Mouse (Mus musculus): ENCODE results near the gene Tacc2. TPM values are rescaled to one million over a fixed set of nuclear protein-coding genes. Genes with fewer than 3 reads are reported as not detected.

The Tacc2 gene
- total and polyA plus RNA-seq, 2 experiments = 10.0 to 14.3 TPM

DNA sequence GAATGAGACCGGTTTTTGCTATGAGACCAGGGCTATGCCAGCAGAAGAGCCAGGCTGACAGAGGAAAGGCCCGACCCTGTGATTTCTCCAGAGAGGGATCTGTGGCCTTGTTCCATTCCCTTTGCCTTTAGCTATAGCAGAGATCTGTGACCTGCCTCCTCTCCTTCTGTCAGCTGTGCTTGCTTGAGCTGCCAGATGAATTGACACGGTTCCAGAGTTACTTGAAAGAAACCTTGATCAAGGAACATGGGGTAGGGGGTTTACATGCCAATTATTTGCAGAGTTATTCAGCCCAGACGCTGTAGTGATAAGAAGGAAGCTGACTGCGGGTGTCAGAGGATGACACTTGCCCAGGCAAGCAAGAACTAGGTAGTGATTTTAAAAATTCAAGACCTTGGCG lies 20.3 kb downstream of the Tacc2 start:
- WGBS = 65% methylated on average over 6 of the region's 6 CpGs
- Histone ChIP-seq H3K27ac (replicated peaks; ENCODE audit: insufficient read depth, low read depth, low read length) (no peak overlapping the region), H3K36me3 (ENCODE audit: control insufficient read depth, insufficient read depth, low read length) (peaks cover 2% of the 10 kb centered on the region; the same call in 1 of the 2 replicates), H3K27me3 (ENCODE audit: control insufficient read depth, insufficient read depth, low read length) (no peaks in the 10 kb centered on the region), H3K79me2 (ENCODE audit: control insufficient read depth, insufficient read depth, low read length) (peaks cover 26% of the 10 kb centered on the region; the same call in 1 of the 2 replicates), H3K4me3 (ENCODE audit: insufficient read depth, low read depth, low read length) (no peak overlapping the region), H3K4me1 (ENCODE audit: control insufficient read depth, insufficient read depth, low read length) (peaks cover 8% of the 10 kb centered on the region; the same call in 1 of the 2 replicates), H3K9ac (ENCODE audit: low read depth, low read length) (no peak overlapping the region)
- TF ChIP-seq POLR2A (IDR thresholded peaks at IDR 0.05; ENCODE audit: extremely low read depth, insufficient read depth, low read length) (no peak), CTCF (IDR thresholded peaks at IDR 0.05; ENCODE audit: low read depth, low read length) (no peak)
- DNase-seq (ENCODE audit: extremely low read depth, low read depth, low spot score) = no peak

DNA sequence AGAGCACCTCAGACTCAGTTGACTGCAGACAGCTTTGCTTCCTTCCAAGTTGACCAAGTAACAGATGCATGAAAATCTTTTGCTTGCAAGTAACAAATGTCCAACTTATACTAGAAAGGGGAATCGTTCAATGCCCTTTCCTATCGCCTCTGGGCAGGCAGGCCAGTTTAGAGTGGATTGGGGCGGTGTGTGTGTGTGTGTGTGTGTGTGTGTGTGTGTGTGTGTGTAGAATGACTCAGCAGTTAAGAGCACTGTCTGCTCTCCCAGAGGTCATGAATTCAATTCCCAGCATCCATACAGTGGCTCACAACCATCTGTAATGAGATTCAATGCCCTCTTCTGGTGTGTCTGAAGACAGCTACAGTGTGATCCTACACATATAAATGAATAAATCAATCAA lies 22.8 kb downstream of the Tacc2 start:
- TF ChIP-seq CTCF (IDR thresholded peaks at IDR 0.05; ENCODE audit: low read depth, low read length) = no peak
- no peak for TF ChIP-seq POLR2A (IDR thresholded peaks at IDR 0.05; ENCODE audit: extremely low read depth, insufficient read depth, low read length)
- peak; percentile 19 for DNase-seq (ENCODE audit: extremely low read depth, low read depth, low spot score)
- Histone ChIP-seq H3K79me2 (ENCODE audit: control insufficient read depth, insufficient read depth, low read length) (peaks cover 26% of the 10 kb centered on the region; the same call in 1 of the 2 replicates), H3K4me1 (ENCODE audit: control insufficient read depth, insufficient read depth, low read length) (peaks cover 8% of the 10 kb centered on the region; the same call in 1 of the 2 replicates), H3K27me3 (ENCODE audit: control insufficient read depth, insufficient read depth, low read length) (no peaks in the 10 kb centered on the region), H3K36me3 (ENCODE audit: control insufficient read depth, insufficient read depth, low read length) (peaks cover 5% of the 10 kb centered on the region), H3K27ac (replicated peaks; ENCODE audit: insufficient read depth, low read depth, low read length) (no peak overlapping the region), H3K9ac (ENCODE audit: low read depth, low read length) (no peak overlapping the region), H3K4me3 (ENCODE audit: insufficient read depth, low read depth, low read length) (no peak overlapping the region)
- 29% methylated on average over 3 of the region's 3 CpGs for WGBS

DNA sequence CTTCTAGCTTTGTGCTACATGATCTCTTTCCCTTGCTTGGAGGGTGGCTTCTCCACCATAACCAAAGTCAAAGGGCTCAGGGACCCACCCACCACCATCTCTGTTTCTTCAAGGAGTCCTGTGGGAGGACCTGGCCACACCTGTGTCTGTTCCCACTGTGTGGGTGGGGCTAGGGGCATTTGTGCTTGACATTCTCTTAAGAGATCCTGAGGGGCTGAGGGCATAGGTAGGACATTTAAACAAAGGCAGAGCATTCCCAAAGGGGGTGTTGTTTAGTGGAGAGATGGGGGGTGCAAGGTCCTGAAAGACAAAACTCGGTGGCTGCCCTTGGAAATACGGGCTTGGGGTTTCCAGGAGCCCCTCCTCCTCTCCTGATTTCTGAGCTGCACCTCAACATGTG lies 23.3 kb downstream of the Tacc2 start:
- Histone ChIP-seq H3K27ac (replicated peaks; ENCODE audit: insufficient read depth, low read depth, low read length) (no peak overlapping the region), H3K79me2 (ENCODE audit: control insufficient read depth, insufficient read depth, low read length) (peaks cover 26% of the 10 kb centered on the region; the same call in 1 of the 2 replicates), H3K27me3 (ENCODE audit: control insufficient read depth, insufficient read depth, low read length) (no peaks in the 10 kb centered on the region), H3K4me1 (ENCODE audit: control insufficient read depth, insufficient read depth, low read length) (peaks cover 8% of the 10 kb centered on the region; the same call in 1 of the 2 replicates), H3K4me3 (ENCODE audit: insufficient read depth, low read depth, low read length) (no peak overlapping the region), H3K9ac (ENCODE audit: low read depth, low read length) (no peak overlapping the region), H3K36me3 (ENCODE audit: control insufficient read depth, insufficient read depth, low read length) (peaks cover 5% of the 10 kb centered on the region)
- 77% methylated on average over 2 of the region's 2 CpGs for WGBS
- TF ChIP-seq POLR2A (IDR thresholded peaks at IDR 0.05; ENCODE audit: extremely low read depth, insufficient read depth, low read length) (no peak), CTCF (IDR thresholded peaks at IDR 0.05; ENCODE audit: low read depth, low read length) (no peak)
- no peak for DNase-seq (ENCODE audit: extremely low read depth, low read depth, low spot score)

DNA sequence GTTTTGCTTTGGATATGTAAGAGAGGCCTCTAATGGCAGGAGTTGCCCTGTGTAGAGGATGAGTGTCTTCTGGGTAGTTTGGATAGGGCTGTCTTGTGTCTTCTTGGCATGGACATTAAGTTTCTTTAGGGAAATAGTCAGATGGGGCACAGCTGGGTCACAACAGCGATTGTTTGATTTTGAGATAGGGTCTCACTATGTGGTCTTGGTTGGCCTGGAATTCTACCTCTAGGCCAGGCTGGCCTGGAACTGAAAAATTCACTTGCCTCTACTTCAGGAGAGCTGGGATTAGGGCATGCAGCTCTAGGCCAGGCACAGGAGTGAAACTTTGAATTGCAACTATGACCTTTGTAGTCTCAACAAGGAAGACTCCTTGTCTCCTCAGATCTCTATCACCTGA lies 25.6 kb downstream of the Tacc2 start:
- WGBS = 88% methylated on average over 1 of the region's 1 CpGs
- no peak overlapping the region for H3K27ac ChIP-seq (replicated peaks; ENCODE audit: insufficient read depth, low read depth, low read length)

DNA sequence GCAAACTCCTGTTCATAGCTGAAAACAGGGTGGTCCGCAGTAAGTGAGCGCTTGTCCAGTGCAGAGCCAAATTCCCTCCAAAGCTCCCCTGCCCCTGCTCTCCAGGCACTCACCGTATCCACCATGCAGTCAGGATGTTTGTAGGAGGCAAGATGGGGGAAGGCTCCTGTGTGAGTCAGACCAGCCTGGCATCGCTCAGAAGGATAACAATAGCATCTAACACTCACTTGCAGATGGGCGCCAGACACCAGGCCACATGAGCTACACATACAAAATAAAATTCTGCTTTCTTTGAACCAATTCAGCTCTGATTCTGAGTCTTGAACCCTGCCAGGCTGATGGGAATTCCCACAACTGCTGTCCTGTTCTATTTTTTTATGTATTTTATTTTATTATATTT lies 26.3 kb downstream of the Tacc2 start:
- H3K27ac ChIP-seq (replicated peaks; ENCODE audit: insufficient read depth, low read depth, low read length) = no peak overlapping the region
- peaks cover 5% of the 10 kb centered on the region for H3K36me3 ChIP-seq (ENCODE audit: control insufficient read depth, insufficient read depth, low read length)
- no peak overlapping the region for H3K4me3 ChIP-seq (ENCODE audit: insufficient read depth, low read depth, low read length)
- peaks cover 14% of the 10 kb centered on the region; the same call in 1 of the 2 replicates for H3K79me2 ChIP-seq (ENCODE audit: control insufficient read depth, insufficient read depth, low read length)
- no peak for TF ChIP-seq CTCF (IDR thresholded peaks at IDR 0.05; ENCODE audit: low read depth, low read length)
- no peak for TF ChIP-seq POLR2A (IDR thresholded peaks at IDR 0.05; ENCODE audit: extremely low read depth, insufficient read depth, low read length)
- H3K9ac ChIP-seq (ENCODE audit: low read depth, low read length) = no peak overlapping the region
- DNase-seq (ENCODE audit: extremely low read depth, low read depth, low spot score) = no peak
- WGBS = 92% methylated on average over 5 of the region's 5 CpGs
- H3K27me3 ChIP-seq (ENCODE audit: control insufficient read depth, insufficient read depth, low read length) = no peaks in the 10 kb centered on the region
- H3K4me1 ChIP-seq (ENCODE audit: control insufficient read depth, insufficient read depth, low read length) = peaks cover 5% of the 10 kb centered on the region; the same call in 1 of the 2 replicates

More for the DNA sequence above, 25.6 kb downstream of the Tacc2 start:
- DNase-seq (ENCODE audit: extremely low read depth, low read depth, low spot score) = no peak
- no peaks in the 10 kb centered on the region for H3K27me3 ChIP-seq (ENCODE audit: control insufficient read depth, insufficient read depth, low read length)
- peaks cover 5% of the 10 kb centered on the region for H3K36me3 ChIP-seq (ENCODE audit: control insufficient read depth, insufficient read depth, low read length)
- peaks cover 5% of the 10 kb centered on the region; the same call in 1 of the 2 replicates for H3K4me1 ChIP-seq (ENCODE audit: control insufficient read depth, insufficient read depth, low read length)
- H3K9ac ChIP-seq (ENCODE audit: low read depth, low read length) = no peak overlapping the region
- H3K4me3 ChIP-seq (ENCODE audit: insufficient read depth, low read depth, low read length) = no peak overlapping the region
- peaks cover 20% of the 10 kb centered on the region; the same call in 1 of the 2 replicates for H3K79me2 ChIP-seq (ENCODE audit: control insufficient read depth, insufficient read depth, low read length)
- TF ChIP-seq POLR2A (IDR thresholded peaks at IDR 0.05; ENCODE audit: extremely low read depth, insufficient read depth, low read length) (no peak), CTCF (IDR thresholded peaks at IDR 0.05; ENCODE audit: low read depth, low read length) (no peak)

DNA sequence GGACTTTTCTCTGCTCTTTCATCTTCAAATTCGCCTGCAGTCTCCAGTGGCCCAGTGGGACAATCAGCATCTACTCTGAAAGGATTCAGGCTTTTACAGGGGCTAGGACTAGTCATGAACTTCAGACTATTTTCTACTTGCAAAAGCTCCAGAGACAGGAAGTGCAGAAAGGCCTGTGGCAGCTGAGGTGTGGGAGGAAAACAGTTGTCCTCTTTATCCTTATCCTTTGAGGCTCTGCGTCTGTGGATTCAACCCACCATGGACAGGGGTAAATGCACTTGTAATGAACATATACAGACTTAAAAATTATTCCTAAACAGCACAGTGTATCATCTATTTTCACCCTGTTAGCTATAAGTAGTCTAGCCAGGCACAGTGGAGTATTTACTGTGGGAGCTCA lies 27.2 kb downstream of the Tacc2 start:
- peaks cover 6% of the 10 kb centered on the region; the same call in 1 of the 2 replicates for H3K79me2 ChIP-seq (ENCODE audit: control insufficient read depth, insufficient read depth, low read length)
- 88% methylated on average over 2 of the region's 2 CpGs for WGBS
- H3K4me3 ChIP-seq (ENCODE audit: insufficient read depth, low read depth, low read length) = no peak overlapping the region
- H3K9ac ChIP-seq (ENCODE audit: low read depth, low read length) = no peak overlapping the region
- no peaks in the 10 kb centered on the region for H3K27me3 ChIP-seq (ENCODE audit: control insufficient read depth, insufficient read depth, low read length)
- H3K27ac ChIP-seq (replicated peaks; ENCODE audit: insufficient read depth, low read depth, low read length) = no peak overlapping the region
- peaks cover 5% of the 10 kb centered on the region for H3K36me3 ChIP-seq (ENCODE audit: control insufficient read depth, insufficient read depth, low read length)
- DNase-seq (ENCODE audit: extremely low read depth, low read depth, low spot score) = no peak
- peaks cover 3% of the 10 kb centered on the region; the same call in 1 of the 2 replicates for H3K4me1 ChIP-seq (ENCODE audit: control insufficient read depth, insufficient read depth, low read length)
- TF ChIP-seq POLR2A (IDR thresholded peaks at IDR 0.05; ENCODE audit: extremely low read depth, insufficient read depth, low read length) (no peak), CTCF (IDR thresholded peaks at IDR 0.05; ENCODE audit: low read depth, low read length) (no peak)

Data from liver, adult 2 months (tissue).